Mouse (Mus musculus) kidney, postnatal 36 days (tissue): ENCODE data around the gene 5330417C22Rik.

Source experiments
- DNase-seq, 2 experiments: peaks; one replicate each; pipeline ENCODE4 v3.0.0; 2021 to 2022; ENCODE audit warnings: mixed read lengths in 2 of 2

5330417C22Rik gene

DNA sequence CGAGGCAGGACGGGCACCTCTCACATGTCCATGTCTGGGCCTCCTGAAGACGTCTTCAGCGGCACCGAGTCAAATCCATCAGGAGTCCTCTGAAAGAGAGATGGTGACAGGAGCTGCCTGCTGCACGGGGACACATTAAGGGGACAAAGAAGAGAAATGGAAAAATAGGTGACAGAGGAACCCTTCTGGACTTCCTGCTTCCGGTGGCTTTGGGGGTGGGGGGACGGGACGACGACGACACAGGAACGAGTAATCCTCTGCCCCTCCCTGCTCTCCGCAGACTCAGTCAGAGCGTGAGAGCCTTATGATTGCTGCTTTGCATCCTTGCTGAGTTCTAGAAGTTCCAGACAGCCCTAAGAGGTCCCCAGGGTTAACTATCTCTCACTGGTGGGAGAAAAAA lies 78.0 kb downstream of the 5330417C22Rik start:
- no peak for DNase-seq

DNA sequence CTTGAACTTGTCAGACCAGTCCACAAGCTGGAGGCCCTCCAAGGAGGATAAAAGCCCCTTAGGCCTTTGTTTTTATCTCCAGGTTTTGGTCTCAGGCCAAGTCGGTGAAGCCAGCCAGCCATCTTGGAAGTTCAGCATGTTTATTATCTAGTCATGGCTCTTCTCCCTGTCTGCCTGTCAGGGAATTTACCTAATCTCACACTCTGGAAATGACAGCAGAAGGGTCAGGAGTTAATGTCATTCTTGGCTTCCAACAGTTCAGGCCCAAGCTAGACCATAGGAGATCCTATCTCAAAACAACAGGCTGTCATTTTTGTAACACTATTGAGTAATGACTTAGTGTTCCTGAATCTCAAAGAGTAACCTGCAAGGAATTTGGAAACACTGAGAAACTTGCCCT lies 82.2 kb downstream of the 5330417C22Rik start:
- DNase-seq = no peak

DNA sequence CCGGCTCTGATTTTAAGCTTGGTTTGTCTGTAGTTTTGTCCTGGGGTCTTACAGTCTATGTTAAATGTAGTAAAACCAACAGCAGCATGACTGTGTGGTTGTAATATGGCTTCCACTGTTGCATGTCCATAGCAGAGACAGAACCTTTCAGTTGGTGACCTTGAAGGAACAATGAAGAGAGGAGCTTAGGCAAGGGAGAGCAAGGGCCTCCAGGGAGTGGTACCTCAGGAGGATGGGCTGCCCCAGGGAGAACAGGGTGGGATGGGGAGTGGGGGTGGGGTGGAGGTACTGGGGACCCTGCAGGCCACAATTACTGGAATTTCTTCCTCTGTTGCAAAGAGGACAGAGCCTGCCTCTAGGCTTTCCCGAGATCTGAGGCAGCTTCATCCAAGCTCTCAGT lies 84.4 kb downstream of the 5330417C22Rik start:
- no peak for DNase-seq

DNA sequence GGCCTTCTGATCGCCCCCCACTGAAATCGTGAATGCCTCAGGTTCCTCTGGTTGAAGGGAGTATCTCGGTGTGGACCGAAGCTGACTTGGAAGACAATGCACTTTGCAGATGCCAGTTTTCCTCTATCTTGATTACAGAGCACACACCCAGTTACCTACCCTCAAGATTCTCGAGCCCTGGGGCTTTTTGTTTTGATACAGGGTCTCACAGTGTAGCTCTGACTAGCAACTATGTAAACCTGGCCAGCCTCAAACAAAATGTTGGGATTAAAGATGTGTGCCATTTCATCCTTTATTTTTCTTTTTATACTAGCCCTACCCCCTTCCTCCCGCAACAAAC lies 91.0 kb downstream of the 5330417C22Rik start:
- no peak for DNase-seq

DNA sequence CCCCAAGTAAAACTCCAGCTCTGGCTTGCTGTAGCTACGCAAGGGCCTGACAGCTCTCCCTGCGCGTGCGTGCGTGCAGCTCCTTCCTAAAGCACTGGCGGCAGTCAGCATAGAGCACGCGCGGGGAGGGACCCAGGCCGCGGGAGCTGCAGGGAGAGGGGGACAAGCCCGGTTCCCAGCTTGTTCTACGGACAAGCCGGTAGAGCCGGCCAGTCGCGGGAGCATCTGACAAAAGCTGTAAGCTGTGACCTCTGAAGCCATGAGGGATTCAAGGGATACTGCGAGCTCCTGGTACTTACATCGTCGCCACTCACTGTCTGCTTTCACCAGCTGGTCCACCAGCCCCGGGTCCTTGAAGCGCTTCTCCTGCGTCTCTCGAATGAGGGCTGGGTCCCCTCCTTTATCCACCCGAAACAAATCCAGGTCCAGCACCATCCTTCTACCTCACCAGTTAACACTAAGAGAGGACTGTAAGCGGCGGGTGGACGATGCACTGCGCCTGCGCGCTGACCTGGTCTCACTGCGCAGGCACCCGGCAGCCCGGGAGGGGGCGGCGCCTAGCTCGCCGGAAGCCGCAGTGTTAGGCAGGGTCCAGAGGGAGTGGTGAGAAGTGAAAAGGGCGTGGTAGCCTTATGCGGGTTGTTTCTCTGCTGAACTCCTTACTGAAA lies 91.5 kb downstream of the 5330417C22Rik start, which contains the start of gene Sars:
TSS of gene Sars (minus strand) at position 512 of the 668 bp plus-strand sequence.
- DNase-seq = peak; percentile 95 to 98

DNA sequence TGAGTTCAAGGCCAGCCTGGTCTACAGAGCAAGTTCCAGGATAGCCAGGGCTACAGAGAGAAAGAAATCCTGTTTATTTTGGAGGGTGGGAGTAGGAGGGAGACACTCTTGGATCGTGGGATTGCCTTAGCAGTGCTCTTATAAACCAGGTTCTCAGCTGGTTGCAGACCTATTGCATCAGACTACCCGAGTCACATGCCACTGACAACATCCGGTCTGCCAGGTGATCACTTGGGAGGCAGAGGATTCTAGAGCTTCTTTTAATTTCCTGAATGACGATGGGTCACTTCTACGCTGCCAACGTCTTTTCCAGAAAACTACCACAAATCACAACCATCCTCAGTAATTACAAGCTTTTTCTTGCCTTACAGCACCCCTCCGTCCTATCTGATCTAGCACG lies 92.3 kb downstream of the 5330417C22Rik start:
- DNase-seq = peak; percentile 75 to 76

DNA sequence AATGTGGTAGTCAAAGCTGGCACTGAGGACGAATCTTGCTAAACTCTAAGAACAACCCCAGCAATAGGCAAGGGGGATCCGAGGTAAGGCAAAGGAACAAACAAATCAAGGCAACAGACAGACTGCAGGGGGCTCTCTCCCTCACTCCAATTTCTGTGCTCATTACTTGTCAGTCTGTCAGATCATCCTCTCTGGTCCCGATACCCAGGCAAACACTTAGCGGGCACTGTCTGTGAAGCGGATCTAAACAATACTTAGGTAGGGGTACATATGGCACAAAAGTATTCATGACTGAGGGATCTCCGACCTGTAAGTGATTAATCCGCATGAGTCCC lies 100.0 kb downstream of the 5330417C22Rik start:
- DNase-seq = no peak

DNA sequence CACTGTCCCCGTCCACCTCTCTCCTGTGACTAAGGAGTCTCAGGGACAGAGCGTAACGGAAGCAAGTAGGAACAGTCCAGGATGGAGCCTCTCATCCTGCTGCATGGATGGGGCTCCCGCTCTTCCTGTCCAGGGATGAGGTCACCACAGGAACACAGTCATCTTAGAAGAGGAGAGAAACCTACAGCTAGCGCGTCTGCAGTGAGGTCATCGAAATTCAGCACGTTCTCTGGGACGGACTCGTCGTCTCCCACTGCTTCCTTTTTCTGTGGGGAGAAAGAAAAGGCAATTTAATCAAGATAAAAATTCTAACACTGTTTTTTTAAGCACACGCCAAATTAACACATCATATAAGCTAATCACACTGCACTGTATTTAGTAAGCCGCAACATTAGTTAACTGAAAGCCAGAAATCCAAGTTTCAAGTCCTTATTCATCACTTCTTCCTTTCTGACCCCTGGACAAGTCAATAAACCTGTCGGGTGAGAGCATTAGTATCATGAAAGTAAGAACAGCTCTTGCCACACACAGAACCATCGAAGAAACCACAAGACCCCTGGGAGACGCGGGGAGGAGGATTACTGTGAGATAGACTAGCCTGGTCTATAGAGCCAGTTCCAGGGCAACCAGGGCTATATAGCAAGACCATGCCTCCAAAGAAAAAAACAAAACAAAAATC lies 100.5 kb downstream of the 5330417C22Rik start:
- DNase-seq = peak in 1 of 2 experiments; percentile 34

DNA sequence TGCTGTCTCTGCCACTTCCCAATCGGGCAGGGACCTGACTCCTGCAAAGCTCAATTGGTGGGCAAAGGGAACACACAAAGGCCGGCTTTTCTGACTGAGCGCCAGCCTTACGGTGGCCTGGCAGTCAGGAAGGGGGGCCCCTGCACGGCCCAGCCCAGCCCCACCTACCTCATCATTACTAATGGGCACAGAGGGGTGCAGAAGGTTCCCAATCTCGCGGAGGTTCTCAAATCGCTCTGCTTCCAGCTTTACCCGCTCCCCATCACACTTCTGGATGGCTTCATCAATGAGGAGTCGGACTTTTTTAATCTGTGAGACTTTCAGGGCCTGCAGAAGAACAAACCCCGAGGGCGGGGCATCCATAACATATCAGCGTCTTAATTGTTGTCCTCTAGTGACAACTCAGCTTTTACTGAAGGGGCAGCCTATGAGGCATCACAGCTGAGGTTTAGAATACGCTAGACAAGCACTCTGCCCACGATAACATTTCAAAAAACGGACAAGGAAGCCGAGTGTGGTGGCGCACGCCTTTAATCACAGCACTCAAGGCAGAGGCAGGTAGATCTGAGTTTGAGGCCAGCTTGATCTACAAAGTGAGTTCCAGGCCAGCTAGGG lies 102.3 kb downstream of the 5330417C22Rik start:
- DNase-seq = no peak

DNA sequence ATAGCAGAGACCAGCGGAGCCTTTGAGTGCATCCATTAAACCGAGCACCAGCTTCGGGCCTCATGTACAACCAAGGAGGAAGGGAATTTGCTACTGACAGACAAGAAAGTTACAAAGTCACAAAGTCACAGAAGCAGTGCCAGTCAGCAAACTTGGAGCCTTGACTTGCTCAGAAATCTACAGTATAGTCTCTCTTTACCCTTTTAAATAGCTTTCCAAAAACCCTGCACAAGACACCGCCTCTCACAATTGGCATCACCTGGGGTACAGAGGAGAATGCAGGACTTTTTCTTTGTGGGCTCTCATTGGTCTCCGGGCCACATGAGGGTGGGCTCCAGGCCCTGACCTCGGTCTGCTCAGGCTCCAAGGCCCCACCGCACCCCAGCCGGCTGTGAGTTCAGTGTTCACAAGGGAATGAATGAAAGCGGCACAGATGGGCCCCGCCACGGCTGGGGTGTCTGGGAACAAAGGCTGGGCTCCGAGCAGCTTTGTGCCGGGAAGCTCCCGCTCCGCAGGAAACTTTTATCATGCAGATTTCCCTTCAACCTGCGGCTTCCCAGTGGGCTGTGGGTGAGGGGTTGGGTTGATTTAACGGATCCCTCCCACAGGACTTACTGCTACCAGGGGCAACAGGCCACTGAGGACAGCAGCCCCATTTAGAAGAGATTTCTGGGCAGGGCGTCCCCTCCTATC lies 103.0 kb downstream of the 5330417C22Rik start:
- DNase-seq = no peak

DNA sequence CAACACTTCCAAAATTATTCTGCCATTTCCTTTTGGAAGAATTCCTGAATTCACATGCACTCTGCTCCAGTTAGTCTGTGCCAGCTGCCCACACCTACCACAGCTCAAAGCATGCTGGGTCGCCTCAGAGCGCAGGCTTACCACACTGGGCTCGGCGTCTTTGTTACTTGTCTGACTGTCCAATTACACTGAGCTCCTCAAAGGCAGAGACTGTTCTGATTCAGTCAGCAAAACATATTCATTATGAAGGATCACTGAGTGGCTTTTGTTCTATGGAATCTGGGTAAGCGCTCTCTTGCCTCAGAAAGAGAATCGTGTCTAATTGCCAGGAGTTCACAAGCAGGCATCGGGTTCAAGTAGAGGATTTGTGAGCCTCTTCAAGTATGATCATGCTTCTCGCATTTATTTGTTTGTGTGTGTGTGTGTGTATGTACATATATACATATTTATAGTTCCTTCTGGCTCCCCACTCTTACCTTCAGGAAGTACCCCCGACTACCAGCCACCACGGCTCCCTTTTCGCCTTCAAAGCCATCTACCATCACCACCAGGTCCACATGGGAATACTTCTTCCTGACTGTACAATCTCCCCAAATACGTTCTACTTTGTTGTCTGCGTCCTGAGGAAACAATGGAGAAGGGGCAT lies 103.7 kb downstream of the 5330417C22Rik start:
- DNase-seq = no peak

DNA sequence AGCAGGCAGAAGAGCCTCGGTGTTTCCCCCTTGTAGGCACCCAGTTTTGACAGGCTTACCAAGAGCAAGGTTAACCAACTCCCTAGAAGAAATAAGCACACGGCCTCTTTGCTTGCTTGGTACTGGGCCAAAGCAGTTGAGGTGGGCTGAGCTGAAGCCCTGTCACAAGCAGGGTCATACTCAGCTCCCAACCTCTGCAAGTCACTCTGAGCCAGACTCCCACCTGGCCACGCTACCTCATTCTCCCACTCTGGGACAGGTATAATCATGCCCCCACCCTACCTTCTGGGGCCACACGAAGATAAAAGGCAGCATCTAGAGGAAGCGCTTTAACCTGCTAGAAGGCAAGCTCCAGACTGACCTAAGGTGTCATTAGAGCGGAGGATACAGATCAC lies 110.7 kb downstream of the 5330417C22Rik start:
- DNase-seq = no peak

DNA sequence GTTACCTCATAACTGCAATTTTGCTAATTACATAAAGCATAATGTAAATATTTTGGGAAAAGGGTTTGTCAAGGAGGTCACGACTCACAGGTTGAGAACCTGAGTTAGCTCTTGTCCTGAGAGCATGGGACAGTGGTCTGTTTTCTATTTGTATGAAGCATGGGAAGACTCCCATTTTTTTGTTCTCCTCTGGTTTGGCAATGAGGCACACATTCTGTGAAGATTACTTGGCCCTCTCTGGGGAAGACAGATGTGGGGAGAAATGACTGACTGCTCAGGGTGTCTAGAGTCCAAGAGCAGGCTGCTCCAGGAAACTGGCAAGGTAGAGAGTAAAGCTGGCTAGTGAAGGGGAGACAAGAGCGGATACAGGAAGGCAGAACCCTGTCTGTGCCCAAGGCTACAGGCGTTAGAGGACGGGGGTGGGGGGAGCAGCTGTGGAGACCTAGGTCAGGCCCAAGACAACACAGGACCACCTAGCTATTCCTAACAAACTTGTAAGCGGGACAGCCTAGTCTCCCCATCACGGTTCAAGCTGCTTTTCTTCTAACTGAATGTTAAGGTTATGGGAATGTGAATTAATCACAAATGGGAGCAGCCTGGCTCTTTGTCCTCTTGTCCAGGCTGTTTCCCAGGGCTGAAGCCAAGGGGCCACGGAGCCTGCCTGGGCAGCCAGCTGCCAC lies 111.3 kb downstream of the 5330417C22Rik start:
- DNase-seq = no peak

DNA sequence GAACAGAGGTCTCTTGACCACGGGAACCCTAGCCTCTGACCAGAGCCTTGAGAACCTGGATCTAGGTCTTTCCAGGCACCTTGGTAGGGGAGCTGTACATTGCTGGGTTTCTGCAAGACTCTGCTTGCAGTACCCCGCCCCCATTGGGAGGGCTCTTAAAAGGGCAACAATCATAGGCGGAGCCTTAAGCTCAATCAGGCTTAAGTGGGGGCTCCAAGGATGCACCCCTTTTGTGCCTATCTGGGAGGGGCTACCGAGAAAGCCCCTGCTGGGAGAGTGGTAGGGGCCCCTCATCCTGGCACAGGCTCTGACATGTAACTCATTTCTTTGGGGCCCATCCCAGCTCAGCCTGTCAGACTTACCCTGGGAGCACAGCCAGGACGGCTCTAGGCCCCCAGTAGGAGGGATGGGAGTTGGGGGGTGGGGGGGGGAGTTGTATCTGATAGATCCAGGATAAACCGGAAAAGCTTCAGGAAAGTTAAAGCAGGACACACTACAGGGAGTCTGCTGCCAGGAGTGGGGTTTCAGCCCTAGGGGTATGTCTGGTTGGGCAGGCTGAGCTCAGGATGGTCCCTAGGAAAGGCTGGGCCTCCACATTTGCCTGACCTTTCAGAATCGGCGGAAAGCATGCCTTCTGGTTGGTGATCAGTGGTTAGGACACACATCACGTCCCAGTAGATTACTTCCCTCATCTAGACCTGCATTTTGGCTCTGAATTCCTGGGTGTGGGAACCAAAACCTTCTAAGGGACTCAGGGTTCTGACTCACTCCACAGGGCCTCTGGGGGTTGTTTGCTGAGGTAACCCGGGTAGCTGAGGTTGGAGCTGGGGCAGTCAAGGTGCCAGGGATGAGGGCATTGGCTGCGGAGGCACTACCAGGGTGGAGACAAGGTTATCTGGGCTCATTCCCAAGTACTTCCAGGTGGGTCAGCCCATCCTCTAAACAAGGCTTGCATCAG lies 112.2 kb downstream of the 5330417C22Rik start:
- peak; percentile 69 to 82 for DNase-seq

DNA sequence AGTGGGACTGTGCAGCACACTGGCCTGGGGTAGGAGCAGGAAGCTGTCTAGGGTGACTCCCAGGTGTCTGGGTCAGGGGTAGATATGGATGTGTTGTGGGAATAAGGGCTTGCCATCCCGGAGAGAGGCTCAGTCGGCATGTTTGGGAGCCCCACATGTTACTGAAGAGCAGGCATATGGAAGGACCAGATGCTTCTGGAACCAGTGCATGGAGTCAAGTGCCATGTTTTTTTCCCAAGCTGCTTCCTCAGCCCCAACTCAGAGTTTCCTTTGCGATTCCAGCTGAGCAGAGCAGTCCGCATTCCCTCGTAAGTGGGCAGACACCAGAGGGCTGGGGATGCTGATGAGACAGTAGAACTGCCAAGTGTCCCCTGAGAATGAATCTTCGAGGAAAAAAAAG lies 113.3 kb downstream of the 5330417C22Rik start:
- DNase-seq = no peak

DNA sequence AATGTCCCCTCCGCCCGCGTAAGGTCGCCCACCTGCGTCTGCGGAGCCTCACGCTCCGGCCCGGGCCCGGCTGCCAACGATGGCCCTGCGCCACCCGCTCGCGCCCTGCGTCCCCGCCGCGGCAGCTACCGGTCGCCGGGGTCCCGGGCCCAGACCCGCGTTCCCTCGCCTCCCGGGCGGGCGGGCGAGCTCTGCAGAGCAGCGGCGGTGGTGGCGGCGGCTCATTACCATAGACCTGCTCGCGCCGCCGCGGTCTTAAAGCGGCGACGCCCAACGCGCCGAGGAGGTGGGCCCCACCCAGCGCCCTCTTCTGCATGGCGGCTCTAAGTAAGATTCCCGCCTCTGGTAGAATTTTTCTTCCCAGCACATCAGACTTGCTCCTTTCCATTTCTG lies 120.5 kb downstream of the 5330417C22Rik start:
- peak; percentile 85 to 90 for DNase-seq

DNA sequence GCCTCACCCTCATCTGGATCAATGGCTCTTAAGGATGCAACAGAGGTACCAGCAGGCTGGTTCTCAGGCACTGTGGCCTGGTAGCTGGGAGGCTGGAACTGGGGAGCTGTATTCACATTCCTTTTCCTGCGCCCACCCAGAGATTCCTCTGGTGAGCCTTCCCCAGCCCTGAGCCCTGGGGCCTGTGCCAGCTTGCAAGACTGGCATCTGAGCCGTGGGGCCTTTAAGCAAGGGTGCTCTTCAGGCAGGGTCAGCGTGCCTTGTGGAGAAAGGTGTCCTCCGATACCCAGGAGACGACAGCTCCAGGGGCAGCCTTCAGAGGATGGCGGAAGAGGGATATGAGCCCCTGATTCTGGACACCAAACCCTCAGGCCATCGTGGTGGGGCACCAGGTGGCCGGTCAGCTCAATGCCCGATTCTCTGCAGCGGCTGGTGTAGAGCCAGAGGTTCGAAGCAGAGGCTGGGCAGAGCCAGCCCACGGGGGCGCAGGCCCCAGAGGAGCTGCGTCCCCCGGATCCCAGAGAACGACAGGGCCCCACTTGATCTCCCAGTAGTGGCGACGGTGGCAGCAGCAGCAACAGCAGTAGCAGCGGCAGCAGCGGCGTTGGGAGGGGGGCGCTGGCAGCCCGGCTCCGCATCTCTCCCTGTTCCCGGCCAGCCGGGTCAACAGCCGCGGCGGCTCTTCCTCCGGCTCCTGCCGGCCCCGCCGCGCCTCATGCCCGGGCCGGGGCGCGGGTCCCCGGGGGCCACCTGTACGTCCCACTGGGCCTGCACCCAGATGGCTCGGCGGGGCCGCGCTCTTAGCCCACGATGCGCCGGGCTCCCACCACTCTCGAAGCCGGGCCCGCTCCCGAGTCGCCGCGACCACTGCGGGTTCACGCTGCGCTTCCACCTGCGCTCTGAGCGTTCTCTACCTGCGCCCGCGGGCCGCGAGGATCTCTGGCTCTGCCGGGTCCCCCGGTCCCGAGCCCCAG lies 121.2 kb downstream of the 5330417C22Rik start, which contains the start of gene Celsr2:
TSS of gene Celsr2 (minus strand) at position 696 of the 974 bp plus-strand sequence.
- peak in 1 of 2 experiments; percentile 65 for DNase-seq

DNA sequence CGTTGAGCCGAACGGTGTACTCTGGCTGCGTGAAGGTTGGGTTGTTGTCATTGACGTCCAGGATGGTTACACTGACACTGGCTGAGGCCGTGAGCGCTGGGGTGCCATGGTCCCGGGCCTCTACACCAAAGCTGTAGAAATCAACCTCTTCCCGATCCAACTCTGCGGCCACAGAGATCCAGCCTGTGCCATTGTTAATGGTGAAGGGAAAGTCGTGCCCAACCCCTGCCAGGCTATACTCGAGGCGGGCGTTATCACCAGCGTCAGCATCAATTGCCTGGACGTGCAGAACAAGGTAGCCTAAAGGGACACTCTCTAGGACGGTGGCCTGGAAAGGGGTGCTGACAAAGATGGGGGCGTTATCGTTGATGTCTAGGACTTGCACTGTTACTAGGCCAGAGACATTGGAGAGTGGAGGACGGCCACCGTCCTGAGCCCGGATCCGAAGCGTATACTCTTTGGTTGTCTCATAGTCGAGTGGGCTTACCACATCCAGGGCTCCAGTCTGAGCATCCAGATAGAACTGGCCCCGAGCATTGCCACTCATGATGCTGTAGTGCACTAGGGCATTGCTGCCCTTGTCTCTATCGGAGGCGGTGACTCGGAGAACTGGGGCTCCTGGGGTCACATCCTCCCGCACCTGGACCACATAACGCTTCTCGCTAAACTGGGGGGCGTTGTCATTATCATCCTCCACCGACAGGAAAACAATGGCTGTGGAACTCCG lies 122.5 kb downstream of the 5330417C22Rik start:
- DNase-seq = no peak

DNA sequence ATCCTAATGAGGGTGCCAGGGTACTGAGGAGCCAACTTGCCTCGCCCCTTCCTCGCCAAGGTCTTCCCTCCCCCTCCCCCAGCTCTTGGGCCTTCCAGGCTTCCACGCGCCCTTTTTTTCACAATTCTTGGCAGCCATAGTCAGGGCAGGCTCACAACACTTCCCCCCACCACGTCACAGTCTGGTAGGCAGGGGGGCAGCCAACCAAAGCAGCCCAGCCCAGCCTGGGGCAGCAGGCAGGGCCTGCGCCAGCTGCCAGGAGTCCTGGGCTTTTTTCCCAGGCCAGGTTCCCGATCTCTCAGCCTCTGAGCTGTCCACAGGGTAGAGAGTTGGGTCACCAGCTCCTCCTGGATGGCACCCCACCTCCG lies 124.6 kb downstream of the 5330417C22Rik start:
- peak; percentile 92 to 96 for DNase-seq
